Mouse (Mus musculus) embryonic stem cell, embryonic (primary cell): ENCODE data around the gene Sik1.

ENCODE experiments used
- CTCF ChIA-PET, 4 experiments: fragments of 300-600 bp in 2 of 4; fragments of 350-600 bp in 2 of 4; sonication (Branson Sonifier 250); formaldehyde crosslinking; loops; one replicate each; lab custom pipeline; 2022; ENCODE audit warnings: inconsistent platforms in 2 of 4; lab: Charles Lee
- POLR2A ChIA-PET, 4 experiments: fragments of 300-600 bp in 2 of 4; fragments of 350-600 bp in 2 of 4; sonication (Branson Sonifier 250); formaldehyde crosslinking; loops; one replicate each; lab custom pipeline; 2022; ENCODE audit warnings: antibody characterized with exemption in 4 of 4, inconsistent platforms in 1 of 4; lab: Charles Lee

The Sik1 gene

GRCm38 (mm10) chr17:31813938-31814622 is 41.5 kb downstream of the Sik1 start:
- POLR2A ChIA-PET = interaction anchor here in 3 of 4 experiments (0.5 to 21.5 kb wide), 18 partner anchors 8 to 215 kb away, joined by 3 to 717 read pairs (median 9); partner anchors contain the start of gene Sik1 (in 1 of the 3)
- CTCF ChIA-PET = no interaction called here

GRCm38 (mm10) chr17:31811333-31811732 is 44.3 kb downstream of the Sik1 start:
- ChIA-PET POLR2A (interaction anchor here in 3 of 4 experiments (0.5 to 21.5 kb wide), 46 partner anchors 6 to 568 kb away, joined by 3 to 717 read pairs (median 5); partner anchors contain the start of gene Sik1 (in 1 of the 3)), CTCF (interaction anchor here in 2 of 4 experiments (1.4 to 2.4 kb wide), 3 partner anchors 8 to 45 kb away, joined by 3 to 6 read pairs (median 4); no protein-coding TSS in a partner anchor)

GRCm38 (mm10) chr17:31809894-31810293 is 45.7 kb downstream of the Sik1 start:
- ChIA-PET POLR2A (interaction anchor here (0.5 to 21.5 kb wide), 45 partner anchors 7 to 513 kb away, joined by 3 to 717 read pairs (median 6); partner anchors contain the start of genes Pknox1 (in 2 of the 4) and Sik1 (in 1 of the 4)), CTCF (interaction anchor here in 2 of 4 experiments (1.4 to 2.4 kb wide), 3 partner anchors 9 to 46 kb away, joined by 3 to 6 read pairs (median 4); no protein-coding TSS in a partner anchor)

GRCm38 (mm10) chr17:31809136-31809535 is 46.5 kb downstream of the Sik1 start:
- ChIA-PET CTCF (no interaction called here), POLR2A (interaction anchor here (0.6 to 21.5 kb wide), 57 partner anchors 7 to 752 kb away, joined by 3 to 717 read pairs (median 5); partner anchors contain the start of genes Pknox1 (in 2 of the 4), Abcg1 (in 1 of the 4) and Sik1 (in 1 of the 4))

GRCm38 (mm10) chr17:31808082-31808875 is 47.3 kb downstream of the Sik1 start:
- POLR2A ChIA-PET = interaction anchor here (0.7 to 21.5 kb wide), 64 partner anchors 10 to 751 kb away, joined by 3 to 717 read pairs (median 5); partner anchors contain the start of genes Pknox1 (in 2 of the 4), Abcg1 (in 1 of the 4), Hsf2bp (in 1 of the 4) and Sik1 (in 1 of the 4)

GRCm38 (mm10) chr17:31806496-31806895 is 49.1 kb downstream of the Sik1 start:
- POLR2A ChIA-PET = interaction anchor here (0.6 to 21.5 kb wide), 67 partner anchors 11 to 542 kb away, joined by 3 to 717 read pairs (median 5); partner anchors contain the start of genes Pknox1 (in 3 of the 4), Sik1 (in 2 of the 4), Cbs (in 1 of the 4) and Hsf2bp (in 1 of the 4)
- CTCF ChIA-PET = interaction anchor here in 2 of 4 experiments (0.6 to 1.2 kb wide), 4 partner anchors 13 to 485 kb away, joined by 3 to 9 read pairs (median 4); no protein-coding TSS in a partner anchor

More at GRCm38 (mm10) chr17:31808082-31808875, 47.3 kb downstream of the Sik1 start:
- CTCF ChIA-PET = interaction anchor here in 1 of 4 experiments (0.5 kb wide), 1 partner anchor 11 kb away, joined by 4 read pairs; no protein-coding TSS in a partner anchor

GRCm38 (mm10) chr17:31806025-31806424 is 49.6 kb downstream of the Sik1 start:
- ChIA-PET CTCF (interaction anchor here in 2 of 4 experiments (0.8 to 1.2 kb wide), 3 partner anchors 13 to 55 kb away, joined by 3 to 6 read pairs (median 3); no protein-coding TSS in a partner anchor), POLR2A (interaction anchor here (0.6 to 21.5 kb wide), 64 partner anchors 12 to 541 kb away, joined by 3 to 717 read pairs (median 5); partner anchors contain the start of genes Pknox1 (in 3 of the 4), Sik1 (in 2 of the 4) and Cbs (in 1 of the 4))

GRCm38 (mm10) chr17:31805585-31805984 is 50.0 kb downstream of the Sik1 start:
- ChIA-PET POLR2A (interaction anchor here (0.6 to 21.5 kb wide), 57 partner anchors 12 to 763 kb away, joined by 3 to 717 read pairs (median 6); partner anchors contain the start of genes Sik1 (in 3 of the 4) and Pknox1 (in 1 of the 4)), CTCF (interaction anchor here in 2 of 4 experiments (1.0 to 2.1 kb wide), 3 partner anchors 14 to 55 kb away, joined by 3 to 7 read pairs (median 3); no protein-coding TSS in a partner anchor)

- CTCF ChIA-PET = interaction anchor here in 1 of 4 experiments (0.5 kb wide), 1 partner anchor 19 kb away, joined by 4 read pairs; no protein-coding TSS in a partner anchor
- POLR2A ChIA-PET = interaction anchor here in 3 of 4 experiments (0.6 to 21.5 kb wide), 31 partner anchors 8 to 679 kb away, joined by 3 to 717 read pairs (median 6); no protein-coding TSS in a partner anchor
Observed at GRCm38 (mm10) chr17:31802272-31803017, 53.2 kb downstream of the Sik1 start.

- POLR2A ChIA-PET = interaction anchor here in 2 of 4 experiments (0.6 to 12.2 kb wide), 6 partner anchors 7 to 494 kb away, joined by 4 to 402 read pairs (median 294); no protein-coding TSS in a partner anchor
- CTCF ChIA-PET = no interaction called here
Observed at GRCm38 (mm10) chr17:31800852-31801363, 54.7 kb downstream of the Sik1 start.

- CTCF ChIA-PET = no interaction called here
- POLR2A ChIA-PET = interaction anchor here in 3 of 4 experiments (0.7 to 18.7 kb wide), 16 partner anchors 10 to 57 kb away, joined by 3 to 717 read pairs (median 3); no protein-coding TSS in a partner anchor
Observed at GRCm38 (mm10) chr17:31795893-31796292, 59.7 kb downstream of the Sik1 start.
